Mouse (Mus musculus) cerebellum, adult 11-12 months (tissue): ENCODE data around the gene Tbc1d1.

Experiments
- DNase-seq: peaks from one replicate; pipeline ENCODE4 v3.0.0; 2022

Gene Tbc1d1

DNA sequence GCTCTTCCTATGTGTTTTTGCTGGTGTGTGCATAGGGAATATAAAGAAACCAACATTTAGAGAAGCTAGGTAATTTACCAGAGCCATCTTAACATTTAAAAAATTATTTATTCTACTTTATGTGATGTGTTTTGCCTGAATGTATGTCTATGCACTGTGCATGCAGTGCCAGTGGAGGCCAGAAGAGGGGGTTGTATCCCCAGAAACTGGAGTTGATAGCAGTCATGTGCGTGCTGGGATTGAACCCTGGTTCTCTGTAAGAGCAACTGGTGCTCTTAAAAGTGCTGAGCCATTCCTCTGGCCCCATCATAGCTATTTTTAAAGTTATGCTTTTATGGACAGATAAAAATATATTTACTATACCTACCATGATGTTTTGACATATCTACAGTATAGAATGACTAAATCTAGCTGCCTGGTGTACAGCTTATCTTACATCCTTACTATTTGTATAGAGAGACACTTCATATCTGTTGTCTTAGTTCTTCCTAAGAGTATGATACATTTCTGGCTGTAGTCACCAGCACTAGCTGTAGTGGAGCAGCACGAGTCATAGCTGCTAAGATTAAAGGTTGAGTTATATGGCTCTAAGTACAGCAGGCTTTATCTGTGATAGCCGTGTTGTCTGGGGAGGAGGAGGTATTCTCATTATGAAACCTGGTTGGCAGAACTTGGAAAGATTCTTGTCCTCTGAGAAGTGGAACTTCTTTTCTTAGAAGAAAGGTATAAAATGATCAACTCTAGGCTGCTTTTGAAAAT is 83.0 kb downstream of the Tbc1d1 start:
- DNase-seq: no peak

GRCm38 (mm10) chr5:64240941-64241682 is 85.0 kb downstream of the Tbc1d1 start:
- no peak for DNase-seq

- DNase-seq: no peak
Measured at GRCm38 (mm10) chr5:64241867-64242266, 85.8 kb downstream of the Tbc1d1 start.

DNA sequence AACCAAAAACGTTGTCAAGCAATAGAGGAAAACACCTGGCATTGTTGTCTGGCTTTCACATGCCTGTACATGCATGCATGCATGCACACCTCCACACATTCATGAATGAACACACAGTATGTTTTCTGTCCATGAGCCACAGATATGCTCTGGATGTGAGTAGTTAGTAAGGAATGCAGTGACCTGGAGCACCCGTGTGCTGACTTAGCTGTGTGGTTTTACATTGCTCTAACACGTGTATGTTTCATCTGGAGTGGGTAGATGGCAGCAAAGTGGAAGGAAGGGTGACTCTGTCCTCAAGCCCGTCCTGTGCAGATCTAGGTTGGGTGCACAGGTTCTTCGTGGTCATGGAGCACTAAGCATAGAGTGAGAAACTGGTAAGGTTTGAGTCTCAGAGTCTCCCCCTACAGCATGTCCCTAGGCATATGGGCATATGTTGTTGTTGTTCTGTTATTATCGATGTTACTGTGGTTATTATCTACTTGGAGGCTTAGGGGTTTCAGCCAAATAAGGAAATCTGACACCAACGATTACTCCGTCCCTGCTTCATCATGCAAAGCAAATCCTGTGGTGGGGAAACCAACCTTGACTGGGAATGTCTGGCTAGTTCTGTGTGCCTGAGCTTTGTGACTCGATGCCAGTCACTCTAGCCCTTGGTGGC is 86.8 kb downstream of the Tbc1d1 start:
- DNase-seq: no peak

- no peak for DNase-seq
Measured at GRCm38 (mm10) chr5:64243666-64244065, 87.6 kb downstream of the Tbc1d1 start.

- DNase-seq: no peak
Measured at GRCm38 (mm10) chr5:64244283-64244682, 88.2 kb downstream of the Tbc1d1 start.

DNA sequence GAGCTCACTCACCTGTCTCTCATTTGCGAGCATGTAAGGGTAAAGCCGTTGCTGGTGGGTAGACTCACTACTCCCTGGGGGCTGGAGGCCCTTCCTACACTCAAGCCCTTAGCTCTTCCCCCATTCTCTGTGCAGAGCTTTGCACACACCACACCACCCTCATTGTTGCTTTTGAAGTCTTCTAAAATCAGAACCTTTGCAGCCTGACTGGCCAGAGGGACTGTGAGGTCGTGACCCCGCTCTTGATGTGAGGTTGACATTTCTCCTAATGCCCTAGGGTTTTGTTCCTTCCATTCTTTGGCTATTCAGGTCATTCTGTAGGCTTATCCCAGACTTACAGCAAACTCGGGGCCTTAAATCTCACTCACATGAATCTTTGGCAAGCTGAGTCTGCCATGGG is 88.6 kb downstream of the Tbc1d1 start:
- DNase-seq: no peak

DNA sequence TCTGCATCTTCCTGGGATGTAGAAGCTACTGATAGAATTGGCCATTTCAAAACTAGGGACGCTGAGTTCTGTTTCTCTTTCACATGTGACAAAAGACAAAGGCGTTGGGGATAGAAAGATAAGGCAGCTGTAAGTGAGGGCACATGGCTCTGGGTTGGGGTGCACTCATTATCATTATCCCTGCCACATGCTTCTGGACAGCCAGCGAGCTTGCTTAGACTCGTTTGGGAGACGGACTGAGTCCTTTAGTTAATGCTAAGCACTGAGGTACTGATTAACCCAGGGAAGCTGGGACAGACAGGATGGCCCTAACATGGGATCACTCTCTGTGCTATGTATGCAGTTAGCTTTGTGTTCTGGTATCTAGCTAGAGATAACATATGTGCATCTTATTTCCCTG is 95.3 kb downstream of the Tbc1d1 start:
- no peak for DNase-seq

DNA sequence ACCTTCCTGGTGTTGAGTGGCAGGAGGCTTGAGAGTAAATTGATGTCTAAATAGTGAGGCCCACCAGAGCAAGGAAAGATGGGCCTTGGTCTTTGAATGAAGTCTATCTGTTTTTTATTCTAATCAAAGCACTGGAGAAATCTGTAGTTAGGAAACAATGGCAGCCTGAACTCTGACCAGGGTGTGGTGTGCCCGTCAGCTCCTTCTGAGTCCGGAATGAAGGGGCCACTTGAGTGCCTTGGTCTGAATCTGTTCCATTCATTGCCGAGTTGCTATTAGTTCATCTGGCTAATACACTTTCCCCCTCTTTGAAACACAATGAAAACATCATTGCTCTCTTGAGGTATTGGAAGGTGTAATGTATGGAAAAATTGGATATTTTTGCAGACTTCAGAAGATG is 98.2 kb downstream of the Tbc1d1 start:
- DNase-seq: no peak

DNA sequence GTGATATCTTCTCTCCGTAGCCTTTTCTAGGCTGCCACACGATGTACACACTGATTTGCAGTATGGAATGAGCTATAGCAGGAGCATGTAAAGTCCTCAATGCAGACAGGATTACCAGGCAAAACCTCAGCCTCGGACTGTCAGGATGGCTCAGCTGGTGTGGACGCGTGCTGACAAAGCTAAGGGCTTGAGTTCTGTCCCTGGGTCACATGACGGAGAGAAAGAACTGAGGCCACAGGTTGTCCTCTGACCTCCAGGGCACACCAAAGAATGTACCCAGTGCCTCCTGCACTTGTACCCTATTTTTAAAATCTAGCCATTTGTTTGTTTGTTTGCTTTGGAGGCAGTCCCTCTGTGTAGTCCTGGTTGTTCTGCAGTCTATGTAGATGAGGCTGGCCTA is 98.9 kb downstream of the Tbc1d1 start:
- DNase-seq: no peak

DNA sequence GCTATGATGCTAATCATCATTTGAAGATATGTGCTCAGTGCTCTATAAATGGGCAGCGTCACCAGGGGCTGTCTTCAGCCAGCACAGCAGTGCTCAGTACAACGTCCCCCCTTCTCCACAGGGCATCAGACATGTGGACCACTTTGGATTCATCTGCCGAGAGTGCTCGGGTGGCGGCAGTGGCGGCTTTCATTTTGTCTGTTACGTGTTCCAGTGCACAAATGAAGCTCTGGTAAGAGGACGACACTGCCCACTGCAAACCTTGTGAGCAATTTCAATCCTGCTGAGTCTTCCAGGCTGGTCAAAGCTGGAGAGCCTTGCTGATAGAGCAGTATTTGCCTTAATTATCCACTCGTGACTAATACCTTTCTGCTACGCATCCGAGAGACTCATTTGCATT is 107.2 kb downstream of the Tbc1d1 start:
- no peak for DNase-seq

GRCm38 (mm10) chr5:64263898-64264478 is 107.9 kb downstream of the Tbc1d1 start:
- no peak for DNase-seq

DNA sequence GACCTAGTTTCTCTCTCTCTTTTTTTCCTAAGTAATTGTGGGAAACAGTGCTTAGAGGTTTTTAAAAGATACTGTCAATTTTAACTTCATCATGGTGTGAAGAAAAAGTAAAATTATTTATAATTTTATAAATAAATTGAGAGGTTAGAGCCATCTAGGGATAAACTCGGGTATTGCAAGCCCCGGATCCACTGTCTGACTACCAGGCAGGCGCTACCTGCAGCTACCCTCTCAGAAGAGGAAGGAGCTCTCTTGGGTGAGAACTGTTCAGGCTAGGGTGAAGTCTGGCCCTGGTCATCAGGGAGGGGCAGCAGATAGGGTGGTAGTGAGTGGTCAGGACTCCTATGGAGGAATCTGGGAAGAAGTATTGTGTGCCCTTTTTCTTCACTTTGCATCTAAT is 109.0 kb downstream of the Tbc1d1 start:
- no peak for DNase-seq

- DNase-seq: no peak
Measured at GRCm38 (mm10) chr5:64265906-64266305, 109.8 kb downstream of the Tbc1d1 start.

DNA sequence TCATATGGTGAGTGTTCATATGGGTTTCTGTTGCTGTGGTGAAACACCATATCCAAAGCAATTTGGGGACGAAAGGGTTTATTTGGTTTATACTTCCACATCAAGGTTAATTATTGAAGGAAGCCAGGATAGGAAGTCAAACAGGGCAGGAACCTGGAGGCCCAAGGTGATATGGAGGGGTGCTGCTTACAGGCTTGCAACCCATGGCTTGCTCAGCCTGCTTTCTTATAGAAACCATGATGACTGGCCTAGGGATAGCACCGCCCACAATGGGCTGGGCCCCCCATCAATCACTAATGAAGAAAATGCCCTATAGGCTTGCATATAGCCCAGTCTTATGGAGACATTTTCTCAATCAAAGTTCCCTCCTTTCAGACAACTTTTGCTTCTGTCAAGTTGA is 110.4 kb downstream of the Tbc1d1 start:
- DNase-seq: no peak

DNA sequence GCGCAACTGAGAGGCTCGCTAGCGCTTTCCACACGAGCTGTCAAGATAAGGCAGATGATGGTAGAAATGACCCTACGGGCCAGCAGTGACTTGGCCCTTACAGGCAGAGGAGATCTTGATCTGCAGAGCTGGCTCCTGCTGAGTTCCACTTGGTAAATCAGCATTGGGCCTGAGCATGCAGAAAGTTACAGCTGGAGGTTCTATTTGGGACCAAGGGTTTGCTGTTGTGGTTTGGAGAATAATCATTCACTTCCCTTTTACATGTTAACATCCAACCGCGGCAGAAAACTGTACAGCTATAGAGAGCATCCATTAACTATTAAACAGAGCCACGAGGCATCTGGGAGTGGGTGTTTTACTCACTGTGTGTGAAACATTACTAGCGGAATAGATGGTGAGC is 111.2 kb downstream of the Tbc1d1 start:
- no peak for DNase-seq

DNA sequence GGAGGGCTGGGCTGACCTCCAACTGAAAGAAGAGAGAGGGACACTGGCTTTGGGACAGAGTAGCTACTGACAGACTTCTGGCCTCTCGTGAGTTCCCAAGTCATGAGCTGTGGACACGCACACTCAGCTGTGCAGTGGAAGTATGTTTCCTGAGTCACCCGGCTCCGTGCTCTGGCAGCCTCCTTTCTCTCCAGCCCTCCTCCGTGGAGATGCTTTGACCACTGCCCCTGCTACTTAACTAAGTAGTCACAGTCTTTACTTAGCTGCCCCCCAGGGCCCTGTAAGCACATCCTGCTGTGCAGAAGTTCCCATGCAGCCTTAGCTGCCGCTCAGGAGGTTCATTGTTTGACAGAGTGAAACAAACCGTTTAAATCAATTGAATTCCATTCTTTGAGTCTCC is 113.6 kb downstream of the Tbc1d1 start:
- no peak for DNase-seq

DNA sequence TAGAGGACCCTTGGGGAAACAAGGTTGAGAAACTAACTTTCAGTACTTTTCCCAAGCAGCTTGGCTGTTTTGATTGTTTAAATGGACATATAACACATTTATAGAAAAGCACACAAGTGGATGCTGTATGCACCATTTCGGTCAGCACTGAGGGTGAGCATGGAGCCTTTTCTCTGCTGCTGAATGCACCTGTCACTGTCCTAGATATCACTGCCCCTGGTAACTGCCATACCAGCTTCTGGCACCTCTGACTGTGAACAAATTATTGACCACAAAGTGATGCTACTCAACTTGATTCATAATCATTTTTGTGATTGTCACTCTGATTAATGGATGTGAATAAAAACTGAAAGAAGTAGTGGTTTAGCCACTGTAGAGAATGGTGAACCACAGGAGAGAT is 117.4 kb downstream of the Tbc1d1 start:
- no peak for DNase-seq

DNA sequence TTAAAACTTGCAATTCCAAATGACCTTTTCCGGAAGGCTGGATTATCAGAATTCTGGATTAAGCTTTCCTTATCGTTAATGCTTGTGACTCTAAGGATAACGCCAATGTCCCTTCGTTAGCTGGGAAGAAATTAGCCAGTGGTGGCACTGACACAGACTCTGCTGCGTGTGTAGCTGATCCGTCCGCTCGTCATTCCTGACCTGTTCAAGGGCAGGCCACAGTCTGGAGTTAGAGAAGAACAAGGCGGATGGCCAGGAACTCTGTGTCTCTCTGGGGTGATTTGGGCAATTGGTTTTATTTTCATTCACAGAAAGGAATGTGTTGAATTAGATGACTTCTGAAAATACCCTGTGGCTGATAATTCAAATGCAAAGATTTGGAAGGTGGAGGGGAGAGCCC is 118.2 kb downstream of the Tbc1d1 start:
- no peak for DNase-seq

DNA sequence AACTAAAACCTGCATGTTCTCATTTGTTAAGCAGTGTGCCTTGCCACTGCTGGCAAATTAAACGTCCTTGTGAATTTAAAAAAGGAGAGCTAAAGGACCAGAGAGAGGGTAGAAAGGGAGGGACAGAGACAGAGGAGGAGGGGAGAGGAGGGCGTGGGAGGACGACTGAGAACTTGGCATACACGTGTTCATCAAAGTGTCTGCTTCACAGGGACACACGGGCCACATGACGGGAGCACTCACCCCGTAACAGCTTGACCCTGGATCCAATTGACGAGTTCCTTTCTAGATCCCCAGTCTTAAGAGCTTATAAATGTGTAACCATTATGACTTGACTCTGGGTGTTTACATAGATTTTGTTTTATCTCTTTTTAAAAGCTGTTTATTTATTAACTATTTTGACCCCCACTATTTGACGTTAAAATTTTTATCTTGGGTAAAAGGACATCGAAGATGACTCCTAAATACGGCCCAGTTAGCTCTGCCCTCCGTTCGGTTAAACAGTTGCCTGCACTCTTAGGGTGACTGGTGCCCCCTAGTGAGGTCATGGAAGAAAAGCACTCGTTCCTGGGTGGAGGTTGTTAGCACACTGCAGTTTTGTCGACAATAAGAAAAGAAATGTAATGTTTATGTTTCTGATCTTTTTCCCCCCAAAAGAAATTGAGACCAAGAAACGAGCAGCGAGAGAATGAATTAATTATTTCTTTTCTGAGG is 118.8 kb downstream of the Tbc1d1 start:
- DNase-seq: no peak

GRCm38 (mm10) chr5:64277646-64278191 is 121.6 kb downstream of the Tbc1d1 start:
- DNase-seq: no peak

GRCm38 (mm10) chr5:64279668-64280067 is 123.6 kb downstream of the Tbc1d1 start:
- DNase-seq: no peak

DNA sequence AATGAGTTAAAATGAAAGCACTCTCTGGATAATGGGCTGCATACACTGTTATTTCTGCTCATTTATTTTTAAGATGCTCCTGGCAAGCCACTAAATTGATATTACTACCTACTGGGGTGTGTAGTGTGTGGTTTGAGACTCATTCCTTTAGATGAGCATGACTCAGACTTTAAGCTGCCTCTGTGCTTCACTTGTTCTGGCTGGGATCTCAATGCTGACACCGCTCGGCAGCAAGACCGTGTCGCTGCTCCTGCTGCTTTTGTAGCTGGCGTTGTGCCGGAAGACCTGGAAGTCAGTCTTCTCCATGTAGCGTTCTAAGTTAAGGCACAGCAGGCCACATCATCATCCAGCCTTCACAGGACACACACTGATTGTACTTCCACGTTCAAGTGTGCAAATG is 124.1 kb downstream of the Tbc1d1 start:
- DNase-seq: no peak
